Mouse (Mus musculus): ENCODE data around the gene Shisa5. TPM values are rescaled to one million over a fixed set of nuclear protein-coding genes. Genes with fewer than 3 reads are reported as not detected.

Shisa5 gene
- 8,045 and 8,374 TPM in 2 replicates for polyA plus RNA-seq (2012; ENCODE audit: low replicate concordance)

DNA sequence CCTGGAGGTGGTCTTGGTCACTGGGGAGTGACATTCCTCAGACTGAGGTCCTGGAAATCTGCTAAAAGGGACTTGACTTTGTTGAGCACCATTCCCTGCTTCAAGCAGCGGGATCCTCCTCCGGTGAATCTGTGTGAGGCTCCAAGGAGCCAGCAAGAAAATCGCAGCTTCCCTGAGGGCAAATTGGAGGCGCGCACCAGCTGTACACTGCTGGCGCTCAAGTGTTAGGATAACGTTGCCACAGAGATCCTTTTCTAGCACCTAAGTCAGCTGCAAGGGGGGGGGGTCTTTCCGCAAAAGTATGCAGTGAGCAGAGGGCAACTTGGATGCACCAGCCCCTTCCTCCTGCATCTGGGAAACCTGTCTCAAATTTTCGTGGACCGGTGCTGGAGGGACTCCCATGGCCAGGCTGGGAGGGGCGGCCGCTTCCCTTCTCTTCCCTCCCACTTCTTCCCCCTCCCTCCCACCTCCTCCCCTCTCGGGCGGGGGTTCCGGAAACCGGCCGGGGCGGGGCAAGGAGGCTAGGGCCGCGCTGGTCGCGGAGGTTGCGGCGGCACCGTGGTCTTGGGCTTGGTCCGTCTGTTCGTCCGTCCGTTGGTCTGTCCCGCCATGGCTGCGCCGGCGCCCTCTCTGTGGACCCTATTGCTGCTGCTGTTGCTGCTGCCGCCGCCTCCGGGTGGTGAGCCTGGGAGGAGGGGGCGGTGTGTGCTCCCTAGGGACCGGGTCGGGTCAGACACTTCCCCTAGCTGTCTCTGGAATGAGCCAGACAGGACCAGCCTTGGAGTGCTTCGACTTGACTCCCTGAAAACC lies at the start of gene Shisa5:
TSS of gene Shisa5 (plus strand) at position 480 of the 810 bp plus-strand sequence.

DNA sequence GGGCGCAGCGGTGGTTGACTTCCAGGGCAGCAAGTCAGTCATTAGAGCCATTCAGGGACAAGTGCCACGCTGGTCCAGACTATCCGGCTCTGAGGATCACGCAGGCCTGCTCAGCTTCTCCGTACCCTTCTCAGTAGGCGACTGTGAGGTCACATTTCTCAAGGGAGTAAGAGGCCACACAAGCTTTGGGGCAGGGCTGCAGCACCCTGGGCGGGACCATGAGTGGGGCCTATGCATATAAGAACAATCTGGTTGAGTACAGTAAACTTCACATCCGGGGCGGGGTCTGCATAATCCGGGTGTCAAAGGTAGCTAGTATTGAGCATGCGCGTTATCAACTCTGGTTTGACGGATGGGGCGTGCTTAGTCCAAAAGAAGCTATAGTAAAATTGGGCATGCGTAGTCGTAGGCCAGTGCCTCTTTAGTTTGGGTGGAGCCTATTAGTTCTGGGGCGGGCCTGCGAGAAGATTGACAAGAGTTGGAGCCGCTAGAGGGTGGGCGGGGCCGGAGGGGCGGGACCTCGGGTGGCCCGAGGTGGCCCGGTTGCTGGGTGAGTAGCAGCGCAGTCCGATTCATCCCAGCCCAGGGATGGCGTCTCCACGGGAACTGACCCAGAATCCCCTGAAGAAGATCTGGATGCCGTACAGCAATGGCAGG lies 46.8 kb upstream of the Shisa5 start, which contains the start of gene Pfkfb4:
TSS of gene Pfkfb4 (plus strand) at position 351 of the 657 bp plus-strand sequence.

DNA sequence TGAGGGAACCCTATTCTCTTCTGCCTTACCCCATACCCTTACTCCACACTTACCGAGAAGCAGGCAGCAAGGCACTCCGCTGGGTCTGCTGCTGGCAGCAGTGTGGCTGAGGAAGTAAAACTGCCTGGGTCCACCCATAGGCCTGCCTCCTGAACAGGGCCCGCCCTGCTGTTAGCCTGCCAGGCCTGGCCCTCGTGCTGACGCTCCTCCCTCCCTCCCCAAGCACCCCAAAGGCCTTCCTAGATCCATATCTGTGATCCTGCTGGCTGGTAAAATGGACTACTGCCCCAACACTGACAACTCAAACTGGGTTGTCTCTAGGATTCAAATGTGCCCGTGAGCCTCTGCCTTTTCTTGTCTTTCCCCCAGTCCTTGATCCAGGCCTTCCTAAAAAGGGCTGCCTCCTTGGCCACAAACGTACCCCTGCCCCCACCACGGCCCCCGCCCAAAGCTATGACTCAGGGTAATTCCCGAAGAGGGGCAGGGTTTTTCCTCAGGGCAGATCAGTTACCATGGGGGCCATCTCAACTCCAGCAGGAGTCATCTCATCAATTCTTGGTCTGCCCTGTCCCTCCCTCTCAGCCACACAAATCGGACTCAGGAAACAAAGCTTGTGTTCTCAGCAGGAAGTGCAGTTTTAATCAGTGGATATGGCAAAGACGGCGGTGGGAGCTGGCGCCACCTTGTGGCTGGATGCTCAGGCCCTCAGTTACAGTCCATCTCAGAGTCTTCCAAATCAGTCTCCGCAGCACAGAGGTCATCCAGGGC lies 21.0 kb downstream of the Shisa5 start, which contains the start of gene Trex1:
TSS of gene Trex1 (minus strand) at position 599 of the 768 bp plus-strand sequence.

DNA sequence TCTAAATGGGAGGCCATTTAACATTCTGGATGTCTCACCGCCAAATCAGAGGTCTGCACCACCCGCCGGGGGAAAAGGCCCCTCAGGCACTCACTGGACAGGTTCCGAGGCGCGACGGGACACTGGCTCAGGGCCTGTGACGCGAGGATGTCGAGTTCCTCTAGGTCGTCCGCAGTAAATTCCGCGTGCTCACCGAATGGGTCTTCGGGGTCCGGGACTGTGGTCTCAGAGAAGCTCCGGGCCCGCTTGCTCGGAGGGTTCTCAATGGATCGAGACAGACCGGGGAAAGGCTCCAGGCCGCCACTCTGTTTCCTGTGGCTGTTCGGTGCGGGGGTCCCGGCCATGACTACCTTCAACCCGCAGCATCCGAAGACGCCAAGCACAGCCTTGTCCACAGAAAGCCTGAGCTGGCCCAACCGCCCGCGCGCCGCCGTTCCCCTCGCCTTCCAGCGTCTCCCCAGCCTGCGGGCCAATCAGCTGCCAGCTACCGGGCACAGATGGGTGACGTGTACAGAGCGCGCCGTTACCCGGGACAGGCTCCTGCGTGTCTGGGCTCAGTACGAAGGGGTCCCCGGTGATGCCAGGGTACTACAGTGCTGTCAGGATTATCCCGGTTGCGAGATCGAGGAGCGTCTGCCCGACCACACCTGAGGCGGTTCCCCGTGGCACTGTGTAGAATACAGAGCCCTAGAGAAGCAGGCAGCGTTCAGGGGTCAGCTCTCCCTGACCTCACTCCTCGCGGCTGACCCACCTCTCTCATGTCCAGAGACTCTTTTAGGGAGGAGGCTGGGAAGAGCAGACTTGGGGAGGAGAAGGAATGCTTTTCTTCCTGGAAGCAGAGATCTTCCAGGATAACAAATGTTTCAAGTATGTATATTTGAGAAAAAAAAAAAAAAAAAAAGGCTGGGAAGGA lies 35.6 kb downstream of the Shisa5 start, which contains the start of gene Atrip:
TSS of gene Atrip (minus strand) at position 464 of the 913 bp plus-strand sequence.

DNA sequence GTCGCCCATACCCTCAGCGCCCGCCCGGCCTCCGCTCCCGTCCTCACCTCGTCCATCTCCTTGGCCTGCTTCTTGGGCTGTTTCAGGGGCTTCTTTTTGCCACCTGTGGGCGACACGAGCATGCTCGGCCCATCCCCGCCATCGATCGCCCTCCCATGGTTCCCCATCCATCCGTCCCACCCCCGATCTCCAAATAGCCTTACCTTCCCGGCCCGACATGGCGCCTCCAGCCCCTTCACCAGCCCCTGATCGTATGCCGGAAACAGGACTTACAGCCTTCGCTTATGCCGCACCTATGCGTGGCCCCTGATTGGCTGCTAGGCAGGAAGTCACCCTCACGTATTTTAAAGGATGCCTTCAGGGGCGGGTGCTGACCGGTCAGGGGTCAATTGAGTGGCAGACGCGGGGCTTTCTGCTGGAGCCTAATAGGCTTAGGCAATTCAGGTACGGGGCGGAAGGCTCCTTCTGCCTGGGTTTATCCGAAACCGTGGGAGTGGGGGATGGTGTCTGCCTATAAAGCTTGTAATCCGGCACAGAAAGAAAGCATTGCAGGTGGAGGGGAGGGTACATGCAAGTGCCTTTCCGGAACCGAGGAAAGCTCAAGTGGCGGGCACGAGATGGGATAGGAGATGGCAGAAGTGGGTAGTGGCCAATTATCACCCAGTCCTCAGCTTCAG lies 43.9 kb downstream of the Shisa5 start, which contains the start of the genes Ccdc51 and Tma7:
TSS of gene Ccdc51 (plus strand) at position 370 of the 677 bp plus-strand sequence.
TSS of gene Tma7 (minus strand) at position 464 of the 677 bp plus-strand sequence.

DNA sequence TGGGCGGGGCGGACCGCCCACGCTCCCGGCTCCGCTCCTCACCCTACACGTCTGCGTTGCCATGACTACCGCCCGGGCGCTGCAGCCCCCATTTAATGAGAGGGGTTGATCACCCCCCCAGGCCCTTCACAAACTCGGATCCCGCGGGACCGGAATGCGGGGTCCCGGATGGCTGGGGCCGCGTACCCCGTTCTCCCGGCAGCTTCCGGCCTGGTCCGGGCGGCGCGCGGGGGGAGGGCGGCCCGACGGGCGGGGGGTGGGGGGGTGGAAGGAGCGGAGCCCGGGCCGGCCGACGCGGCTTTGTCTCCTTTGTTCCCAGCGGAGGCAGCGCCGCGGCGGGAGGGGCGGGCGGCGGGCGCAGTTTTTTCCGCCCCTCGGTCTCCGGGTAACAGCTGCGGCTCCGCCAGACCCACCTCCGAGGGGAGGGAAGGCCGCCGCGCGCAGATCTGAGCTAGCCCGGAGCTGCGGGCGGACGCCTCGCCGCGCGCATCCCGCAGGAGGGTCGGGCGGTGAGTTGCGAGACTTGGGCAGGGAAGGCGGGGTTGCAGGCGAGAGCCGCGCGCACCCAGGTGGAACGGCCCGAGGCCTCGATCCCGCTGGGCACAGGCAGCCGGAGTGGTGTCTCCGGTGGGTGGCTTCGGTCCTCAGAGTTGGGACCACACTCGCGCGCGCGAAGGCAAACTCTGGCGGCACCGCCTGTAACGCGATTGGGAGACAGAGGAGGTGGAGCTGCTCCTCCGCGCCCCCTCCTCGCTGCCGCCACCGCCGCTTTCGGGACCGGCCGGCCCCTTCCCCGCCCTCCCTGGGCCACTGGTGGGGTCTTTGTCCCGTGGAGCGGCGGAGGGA lies 57.0 kb downstream of the Shisa5 start, which contains the start of gene Plxnb1:
TSS of gene Plxnb1 (plus strand) at position 253 of the 846 bp plus-strand sequence.

Other genes starting within 250 kb of the Shisa5 start
- 13.8 and 33.4 TPM in 2 replicates for gene Nckipsd, start 230.2 kb upstream of the Shisa5 start, polyA plus RNA-seq (2012; ENCODE audit: low replicate concordance)
- 0.54 and 3.5 TPM in 2 replicates for gene Celsr3, start 212.2 kb upstream of the Shisa5 start, polyA plus RNA-seq (2012; ENCODE audit: low replicate concordance)
- gene Slc26a6, start 185.3 kb upstream of the Shisa5 start, polyA plus RNA-seq (2012; ENCODE audit: low replicate concordance): 8.3 and 17.4 TPM in 2 replicates
- 0.17 TPM in 1 of 2 replicates, not detected in the other for gene Tmem89, start 123.9 kb upstream of the Shisa5 start, polyA plus RNA-seq (2012; ENCODE audit: low replicate concordance)
- 196 and 270 TPM in 2 replicates for gene Uqcrc1, start 101.9 kb upstream of the Shisa5 start, polyA plus RNA-seq (2012; ENCODE audit: low replicate concordance)
- 1.7 and 2.2 TPM in 2 replicates for gene Col7a1, start 85.0 kb upstream of the Shisa5 start, polyA plus RNA-seq (2012; ENCODE audit: low replicate concordance)
- not detected in 2 replicates for gene Ucn2, start 52.6 kb upstream of the Shisa5 start, polyA plus RNA-seq (2012; ENCODE audit: low replicate concordance)
- 7.4 and 9.8 TPM in 2 replicates for gene Pfkfb4, start 46.8 kb upstream of the Shisa5 start, polyA plus RNA-seq (2012; ENCODE audit: low replicate concordance)
- gene Trex1, start 21.2 kb downstream of the Shisa5 start, polyA plus RNA-seq (2012; ENCODE audit: low replicate concordance): 33.0 and 72.5 TPM in 2 replicates
- gene Atrip, start 35.6 kb downstream of the Shisa5 start, polyA plus RNA-seq (2012; ENCODE audit: low replicate concordance): 5.7 and 7.8 TPM in 2 replicates
- gene Ccdc51, start 43.9 kb downstream of the Shisa5 start, polyA plus RNA-seq (2012; ENCODE audit: low replicate concordance): 3.9 and 5.3 TPM in 2 replicates
- 162 and 298 TPM in 2 replicates for gene Tma7, start 44.0 kb downstream of the Shisa5 start, polyA plus RNA-seq (2012; ENCODE audit: low replicate concordance)
- 0.72 and 1.0 TPM in 2 replicates for gene Plxnb1, start 56.8 kb downstream of the Shisa5 start, polyA plus RNA-seq (2012; ENCODE audit: low replicate concordance)
- gene Fbxw21, start 123.5 kb downstream of the Shisa5 start, polyA plus RNA-seq (2012; ENCODE audit: low replicate concordance): not detected in 2 replicates
- gene Fbxw13, start 157.4 kb downstream of the Shisa5 start, polyA plus RNA-seq (2012; ENCODE audit: low replicate concordance): 0.08 and 0.41 TPM in 2 replicates
- gene Fbxw20, start 196.2 kb downstream of the Shisa5 start, polyA plus RNA-seq (2012; ENCODE audit: low replicate concordance): not detected in 2 replicates
- gene Fbxw14, start 249.1 kb downstream of the Shisa5 start, polyA plus RNA-seq (2012; ENCODE audit: low replicate concordance): not detected in 2 replicates